Mouse (Mus musculus) spleen, postnatal 4 days (tissue): ENCODE results near the gene P2ry10.
"Not testable (repeated sequence)": the region's sequence is repeated elsewhere in the genome, so short reads cannot be mapped to it uniquely, and the experiment has no call there.

Source experiments
- DNase-seq, 2 experiments: peaks; one replicate each; pipeline ENCODE4 v3.0.0; 2022; ENCODE audit warnings: low spot score in 2 of 2

The P2ry10 gene

GRCm38 (mm10) chrX:107088177-107088576 lies at the start of gene P2ry10:
Gene P2ry10, plus strand, starts transcription at chrX:107088492.
- DNase-seq = no peak

- DNase-seq = no peak
Observed at GRCm38 (mm10) chrX:107039146-107039545, 49.1 kb upstream of the P2ry10 start.

- DNase-seq = no peak
Observed at GRCm38 (mm10) chrX:107039635-107040034, 48.7 kb upstream of the P2ry10 start.

GRCm38 (mm10) chrX:107042367-107042766 lies 45.9 kb upstream of the P2ry10 start:
- no peak for DNase-seq

GRCm38 (mm10) chrX:107083407-107083806 lies 4.9 kb upstream of the P2ry10 start:
- not testable (repeated sequence) for DNase-seq

- DNase-seq = no peak
Observed at GRCm38 (mm10) chrX:107084320-107084719, 4.0 kb upstream of the P2ry10 start.

- DNase-seq = no peak
Observed at GRCm38 (mm10) chrX:107089131-107089530, 839 bp downstream of the P2ry10 start.

GRCm38 (mm10) chrX:107089930-107090329 lies 1.6 kb downstream of the P2ry10 start:
- no peak for DNase-seq

GRCm38 (mm10) chrX:107095633-107096032 lies 7.3 kb downstream of the P2ry10 start:
- no peak for DNase-seq

GRCm38 (mm10) chrX:107116333-107116732 lies 28.0 kb downstream of the P2ry10 start:
- DNase-seq = no peak

GRCm38 (mm10) chrX:107116987-107117386 lies 28.7 kb downstream of the P2ry10 start:
- DNase-seq = no peak

GRCm38 (mm10) chrX:107143184-107143583 lies 54.9 kb downstream of the P2ry10 start:
- DNase-seq = no peak

- DNase-seq = no peak
Observed at GRCm38 (mm10) chrX:107143930-107144329, 55.6 kb downstream of the P2ry10 start.

GRCm38 (mm10) chrX:107148681-107149080 lies 60.4 kb downstream of the P2ry10 start, which contains the start of gene P2ry10b:
Gene P2ry10b, plus strand, starts transcription at chrX:107148927.
- no peak for DNase-seq

- DNase-seq = no peak
Observed at GRCm38 (mm10) chrX:107149391-107149993, 61.2 kb downstream of the P2ry10 start.

GRCm38 (mm10) chrX:107150027-107150426 lies 61.7 kb downstream of the P2ry10 start:
- DNase-seq = no peak

- no peak for DNase-seq
Observed at GRCm38 (mm10) chrX:107150752-107151515, 62.6 kb downstream of the P2ry10 start.
